8 mouse cellular contexts compared by ENCODE assay signal in the genomic region with DNA sequence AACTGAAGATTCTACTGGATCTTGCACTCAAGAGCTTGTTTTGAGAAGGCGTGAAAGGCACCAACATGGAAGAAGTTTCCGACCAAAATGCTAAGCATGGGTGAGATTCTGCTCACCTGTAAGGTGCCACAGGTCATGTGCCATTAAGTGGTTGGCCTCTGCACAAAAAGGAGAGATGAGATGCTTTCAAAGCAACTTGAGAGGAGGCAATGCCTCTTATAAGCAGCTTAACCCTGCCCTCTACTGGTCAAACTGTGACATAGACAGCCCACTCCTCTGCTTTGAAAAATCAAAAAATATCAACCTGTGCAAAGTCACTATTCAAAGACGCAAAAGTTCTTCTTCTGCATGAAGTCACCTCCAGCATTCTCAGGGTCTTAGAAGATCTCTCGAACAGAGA. TPM values are rescaled to one million over a fixed set of nuclear protein-coding genes. Genes with fewer than 3 reads are reported as not detected.
A peak's percentile ranks its signal among the peaks of the same experiment; 100 is the strongest.
DNase-seq lines count a peak whose midpoint lies in the region; ATAC-seq and TF ChIP-seq lines count a peak whose summit lies in the region.

No protein-coding gene starts in this region.

- no peak overlapping the region for H3K9ac ChIP-seq in ES-Bruce4 (ENCODE audit: low read depth, poor library complexity, severe bottlenecking)
- H3K9ac ChIP-seq in midbrain, embryonic 13.5 days (replicated peaks): no peak overlapping the region
- no peak overlapping the region for H3K9ac ChIP-seq in heart, embryonic 11.5 days (ENCODE audit: low read depth, low read length)

- peak; percentile 65 to 66 for ATAC-seq in hematopoietic stem cell, adult 5-6 weeks (replicated peaks in 1 of 2; ENCODE audit: insufficient read depth in 1 of 2, low FRiP score in 2 of 2, low TSS enrichment in 1 of 2, low read depth in 1 of 2, poor library complexity in 2 of 2, severe bottlenecking in 2 of 2)
- ATAC-seq in midbrain, embryonic 13.5 days: peak; percentile 64
- ATAC-seq in heart, embryonic 11.5 days (replicated peaks; ENCODE audit: insufficient number of reproducible peaks, low FRiP score, low TSS enrichment): no peak

- 47% methylated on average over 4 of the region's 4 CpGs for WGBS in midbrain, embryonic 13.5 days
- 44% methylated on average over 4 of the region's 4 CpGs for WGBS in heart, embryonic 11.5 days (ENCODE audit: insufficient replicate concordance)

- no peaks in the 10 kb centered on the region for H3K36me3 ChIP-seq in ES-Bruce4 (ENCODE audit: control insufficient read depth, insufficient read depth, low read length, poor library complexity, severe bottlenecking)
- no peaks in the 10 kb centered on the region for H3K36me3 ChIP-seq in midbrain, embryonic 13.5 days
- no peaks in the 10 kb centered on the region for H3K36me3 ChIP-seq in heart, embryonic 11.5 days (ENCODE audit: control insufficient read depth, insufficient read depth, low read length)

- H3K4me2 ChIP-seq in midbrain, embryonic 13.5 days (replicated peaks): no peak overlapping the region
- H3K4me2 ChIP-seq in heart, embryonic 11.5 days: no peak overlapping the region

- TF ChIP-seq CTCF in ES-Bruce4 (IDR thresholded peaks at IDR 0.05; ENCODE audit: low read depth, low read length): peak; percentile 35

- H3K27me3 ChIP-seq in ES-Bruce4 (ENCODE audit: control insufficient read depth, insufficient read depth, low read length, poor library complexity, severe bottlenecking): no peaks in the 10 kb centered on the region
- H3K27me3 ChIP-seq in midbrain, embryonic 13.5 days: no peaks in the 10 kb centered on the region
- no peaks in the 10 kb centered on the region for H3K27me3 ChIP-seq in heart, embryonic 11.5 days (ENCODE audit: control insufficient read depth, insufficient read depth, low read length)

- no peak for TF ChIP-seq POLR2A in ES-Bruce4 (IDR thresholded peaks at IDR 0.05; ENCODE audit: insufficient read depth, low read length)

- DNase-seq in layer of hippocampus, postnatal 36 days: peak; percentile 9 to 17
- DNase-seq in layer of hippocampus, adult 9-10 months (ENCODE audit: low spot score): no peak
- peak; percentile 44 for DNase-seq in adipocyte (ENCODE audit: low spot score)
- DNase-seq in adrenal gland, adult 2 months: no peak

- no peak for TF ChIP-seq EP300 in ES-Bruce4 (IDR thresholded peaks at IDR 0.05; ENCODE audit: insufficient read depth, low read depth, low read length)

- no peaks in the 10 kb centered on the region for H3K4me1 ChIP-seq in ES-Bruce4 (ENCODE audit: control insufficient read depth, insufficient read depth, low read length)
- H3K4me1 ChIP-seq in midbrain, embryonic 13.5 days (replicated peaks): no peaks in the 10 kb centered on the region
- no peaks in the 10 kb centered on the region for H3K4me1 ChIP-seq in heart, embryonic 11.5 days (ENCODE audit: control insufficient read depth, insufficient read depth, low read length)

- no peak overlapping the region for H3K4me3 ChIP-seq in ES-Bruce4 (ENCODE audit: low read depth, low read length)
- no peak overlapping the region for H3K4me3 ChIP-seq in midbrain, embryonic 13.5 days (replicated peaks)
- no peak overlapping the region for H3K4me3 ChIP-seq in heart, embryonic 11.5 days (ENCODE audit: low read depth, low read length)

- H3K9me3 ChIP-seq in ES-Bruce4 (replicated peaks; ENCODE audit: control insufficient read depth, insufficient read depth, low read length, poor library complexity, severe bottlenecking): no peaks in the 10 kb centered on the region
- H3K9me3 ChIP-seq in midbrain, embryonic 13.5 days: no peaks in the 10 kb centered on the region
- H3K9me3 ChIP-seq in heart, embryonic 11.5 days (replicated peaks; ENCODE audit: control insufficient read depth, low read length): no peaks in the 10 kb centered on the region

- no peak overlapping the region for H3K27ac ChIP-seq in ES-Bruce4 (ENCODE audit: insufficient read depth, low read length)
- no peak overlapping the region for H3K27ac ChIP-seq in midbrain, embryonic 13.5 days
- H3K27ac ChIP-seq in heart, embryonic 11.5 days (ENCODE audit: low read depth, low read length): no peak overlapping the region

RNA-seq across cellular contexts. Expression of a gene that starts 6.3 kb away (rescaled TPM):
- total RNA-seq in layer of hippocampus, postnatal 36 days (2021): 10 to 100 TPM; 35.3 to 37.8 TPM
- 49.4 and 67.7 TPM in 2 replicates for polyA plus RNA-seq in ES-Bruce4 (2011; ENCODE audit: insufficient read depth, insufficient read length, low read depth, missing spikeins)
- total RNA-seq in hematopoietic stem cell, adult 5-6 weeks (2017): 133 and 140 TPM in 2 replicates
- polyA plus RNA-seq in midbrain, embryonic 13.5 days (2015; fragmentation: Nextera tagmentation; extraction: Ambion mirVana): 49.0 and 50.8 TPM in 2 replicates
- 10 to 100 TPM; 73.5 to 86.1 TPM for total RNA-seq in adrenal gland, adult 2 months (2021)
- polyA plus RNA-seq in adrenal gland, adult 2 months (2012; rRNA removed): 32.7 and 39.1 TPM in 2 replicates
- 142 and 147 TPM in 2 replicates for polyA plus RNA-seq in heart, embryonic 11.5 days (2014; fragmentation: Nextera tagmentation; extraction: Ambion mirVana)

Comparison
In these comparisons a context has a peak if more than half of its experiments do, and no peak if none do; other contexts are left out.
1. DNase-seq: peak in layer of hippocampus, postnatal 36 days (2 of 2) and adipocyte (single experiment); none in layer of hippocampus, adult 9-10 months (single experiment) and adrenal gland, adult 2 months (single experiment).